Mouse (Mus musculus): ENCODE measurements around the gene Psg19.
"Not testable (repeated sequence)": the region's sequence is repeated elsewhere in the genome, so short reads cannot be mapped to it uniquely, and the experiment has no call there.

Psg19 gene

GRCm38 (mm10) chr7:18798420-18798819 lies at the start of gene Psg19:
TSS of gene Psg19 (minus strand) at chr7:18798520.
- DNase-seq (ENCODE audit: low read depth in 1 of 2, low spot score in 2 of 2), result no peak

- no peak for DNase-seq (ENCODE audit: low read depth in 1 of 2, low spot score in 2 of 2)
Observed at GRCm38 (mm10) chr7:18844811-18845210, 46.5 kb upstream of the Psg19 start.

- DNase-seq (ENCODE audit: low read depth in 1 of 2, low spot score in 2 of 2), result no peak
Observed at GRCm38 (mm10) chr7:18841174-18841567, 42.9 kb upstream of the Psg19 start.

- DNase-seq (ENCODE audit: low read depth in 1 of 2, low spot score in 2 of 2), result no peak
Observed at GRCm38 (mm10) chr7:18840386-18841173, 42.3 kb upstream of the Psg19 start.

GRCm38 (mm10) chr7:18839865-18840264 lies 41.5 kb upstream of the Psg19 start, which contains the start of gene Mill2:
TSS of gene Mill2 (plus strand) at chr7:18839966.
- no peak for DNase-seq (ENCODE audit: low read depth in 1 of 2, low spot score in 2 of 2)

- no peak for DNase-seq (ENCODE audit: low read depth in 1 of 2, low spot score in 2 of 2)
Observed at GRCm38 (mm10) chr7:18832298-18832697, 34.0 kb upstream of the Psg19 start.

GRCm38 (mm10) chr7:18829545-18829944 lies 31.2 kb upstream of the Psg19 start:
- no peak for DNase-seq (ENCODE audit: low read depth in 1 of 2, low spot score in 2 of 2)

- DNase-seq (ENCODE audit: low read depth in 1 of 2, low spot score in 2 of 2), result no peak
Observed at GRCm38 (mm10) chr7:18828592-18828991, 30.3 kb upstream of the Psg19 start.

GRCm38 (mm10) chr7:18827792-18828546 lies 29.6 kb upstream of the Psg19 start:
- DNase-seq (ENCODE audit: low read depth in 1 of 2, low spot score in 2 of 2), result no peak

GRCm38 (mm10) chr7:18821507-18821906 lies 23.2 kb upstream of the Psg19 start, which contains the start of gene Psg17:
TSS of gene Psg17 (minus strand) at chr7:18821607.
- DNase-seq (ENCODE audit: low read depth in 1 of 2, low spot score in 2 of 2), result no peak

- DNase-seq (ENCODE audit: low read depth in 1 of 2, low spot score in 2 of 2), result no peak
Observed at GRCm38 (mm10) chr7:18818301-18818700, 20.0 kb upstream of the Psg19 start.

GRCm38 (mm10) chr7:18803526-18803925 lies 5.2 kb upstream of the Psg19 start:
- DNase-seq (ENCODE audit: low read depth in 1 of 2, low spot score in 2 of 2), result no peak

GRCm38 (mm10) chr7:18799129-18799528 lies 809 bp upstream of the Psg19 start:
- DNase-seq (ENCODE audit: low read depth in 1 of 2, low spot score in 2 of 2), result no peak

- not testable (repeated sequence) for DNase-seq (ENCODE audit: low read depth in 1 of 2, low spot score in 2 of 2)
Observed at GRCm38 (mm10) chr7:18790671-18791070, 7.6 kb downstream of the Psg19 start.

GRCm38 (mm10) chr7:18781301-18781700 lies 17.0 kb downstream of the Psg19 start:
- DNase-seq (ENCODE audit: low read depth in 1 of 2, low spot score in 2 of 2), result not testable (repeated sequence)

GRCm38 (mm10) chr7:18779337-18779781 lies 19.0 kb downstream of the Psg19 start:
- DNase-seq (ENCODE audit: low read depth in 1 of 2, low spot score in 2 of 2), result no peak

- DNase-seq (ENCODE audit: low read depth in 1 of 2, low spot score in 2 of 2), result not testable (repeated sequence)
Observed at GRCm38 (mm10) chr7:18762885-18763284, 35.4 kb downstream of the Psg19 start.

GRCm38 (mm10) chr7:18760152-18760551 lies 38.2 kb downstream of the Psg19 start:
- not testable (repeated sequence) for DNase-seq (ENCODE audit: low read depth in 1 of 2, low spot score in 2 of 2)

- DNase-seq (ENCODE audit: low read depth in 1 of 2, low spot score in 2 of 2), result not testable (repeated sequence)
Observed at GRCm38 (mm10) chr7:18749896-18750477, 48.3 kb downstream of the Psg19 start.

GRCm38 (mm10) chr7:18748994-18749895 lies 49.1 kb downstream of the Psg19 start:
- DNase-seq (ENCODE audit: low read depth in 1 of 2, low spot score in 2 of 2), result no peak

- not testable (repeated sequence) for DNase-seq (ENCODE audit: low read depth in 1 of 2, low spot score in 2 of 2)
Observed at GRCm38 (mm10) chr7:18747420-18747819, 50.9 kb downstream of the Psg19 start.

Measured in monocyte, adult 2 months (primary cell).